Mouse (Mus musculus): ENCODE results near the gene C1s2.
A peak's percentile ranks its signal among the peaks of the same experiment; 100 is the strongest.
"Not testable (repeated sequence)": the region's sequence is repeated elsewhere in the genome, so short reads cannot be mapped to it uniquely, and the experiment has no call there.

C1s2 gene

DNA sequence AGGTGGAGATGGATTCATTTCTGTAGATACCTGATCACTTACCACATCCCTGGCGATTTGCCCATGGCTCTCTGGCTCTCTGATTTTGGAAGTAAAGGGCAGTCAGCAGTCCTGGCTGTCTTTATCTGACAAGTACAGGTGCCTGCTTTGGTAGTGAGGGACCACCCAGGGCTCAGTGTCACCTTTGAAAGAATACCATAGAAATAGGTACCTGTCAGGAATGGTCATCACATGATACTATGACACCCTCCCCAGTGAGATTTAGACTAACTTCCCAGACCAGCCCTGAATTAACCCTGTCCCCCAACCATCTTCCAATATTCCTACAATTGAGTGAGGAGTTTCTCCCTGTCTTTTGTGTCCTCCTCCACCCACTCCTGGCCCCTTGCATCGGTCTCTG is at the start of gene C1s2:
TSS of gene C1s2 (minus strand) at position 101 of the 400 bp plus-strand sequence.
- not testable (repeated sequence) for DNase-seq (ENCODE audit: low spot score)

DNA sequence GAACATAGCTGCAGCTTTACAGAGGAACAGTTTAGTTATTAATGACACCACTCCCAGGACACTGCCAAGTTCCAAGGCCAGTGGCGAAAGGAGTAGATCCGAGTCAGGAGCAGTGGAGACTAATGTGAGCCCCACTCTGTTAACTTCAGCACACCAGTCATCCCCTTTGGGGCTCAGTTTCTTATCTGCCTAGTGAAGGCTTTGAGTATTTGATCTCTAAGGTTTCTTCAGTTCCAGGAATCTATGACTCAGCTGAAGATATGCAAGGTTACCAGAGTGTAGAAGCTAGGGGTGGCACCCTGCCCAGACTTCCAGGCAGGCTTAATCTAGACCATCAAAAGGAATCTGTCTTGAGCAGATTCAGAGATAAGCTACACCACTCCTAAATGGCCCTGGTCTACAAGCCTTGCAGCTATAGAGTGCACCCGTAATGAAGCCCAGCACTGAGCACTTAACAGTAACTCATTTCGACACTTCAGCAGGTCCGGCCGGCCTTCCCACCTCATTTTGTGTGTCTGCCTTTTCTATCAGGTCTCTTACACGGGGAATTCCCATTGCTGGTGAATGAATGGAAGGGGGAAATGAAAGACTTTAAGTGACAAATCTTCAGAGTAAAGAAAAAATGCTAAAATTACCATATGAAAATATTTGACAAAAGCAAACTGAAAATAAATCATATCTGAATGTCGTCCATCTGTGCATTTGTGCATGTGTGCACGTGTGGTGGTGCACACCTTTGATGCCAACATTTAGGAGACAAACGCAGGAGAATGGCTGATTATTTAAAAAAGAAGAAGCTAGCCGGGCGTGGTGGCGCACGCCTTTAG is 47.9 kb upstream of the C1s2 start:
- DNase-seq (ENCODE audit: low spot score): peak; percentile 82

DNA sequence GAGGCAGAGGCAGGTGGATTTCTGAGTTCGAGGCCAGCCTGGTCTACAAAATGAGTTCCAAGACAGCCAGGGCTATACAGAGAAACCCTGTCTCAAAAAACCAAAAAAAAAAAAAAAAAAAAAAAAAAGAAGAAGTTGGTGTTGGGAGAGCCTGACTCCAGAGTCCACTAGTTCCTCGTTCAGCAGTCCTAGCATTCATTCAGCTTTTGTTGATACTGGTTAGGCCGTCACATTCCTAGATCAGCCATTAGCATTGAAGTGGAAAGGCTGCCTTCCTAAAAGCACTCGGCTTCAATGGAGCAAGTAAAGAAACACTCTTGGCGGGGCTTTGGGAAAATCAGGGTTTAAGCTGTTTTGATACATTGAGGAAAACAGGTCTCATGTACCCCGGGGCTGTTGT is 46.4 kb upstream of the C1s2 start:
- DNase-seq (ENCODE audit: low spot score): not testable (repeated sequence)

DNA sequence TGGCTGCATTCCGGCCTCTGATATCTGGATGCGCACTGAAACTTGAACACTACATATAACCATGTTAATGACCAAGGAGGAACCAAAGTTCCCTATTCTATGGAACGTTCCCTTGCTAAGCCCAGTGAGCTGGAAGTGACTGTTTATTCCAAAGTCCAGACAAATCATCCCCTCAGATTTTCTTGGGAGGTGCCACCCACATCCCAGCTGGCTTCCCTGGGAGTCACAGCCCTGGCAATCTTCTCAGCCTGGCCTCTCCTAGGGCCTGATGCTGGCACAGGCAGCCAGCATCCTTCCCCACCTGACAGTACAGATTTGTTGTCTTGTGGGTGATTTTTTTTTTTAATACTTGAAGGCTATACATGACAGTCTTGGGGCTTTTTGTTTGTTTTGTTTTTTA is 43.6 kb upstream of the C1s2 start:
- DNase-seq (ENCODE audit: low spot score): no peak

DNA sequence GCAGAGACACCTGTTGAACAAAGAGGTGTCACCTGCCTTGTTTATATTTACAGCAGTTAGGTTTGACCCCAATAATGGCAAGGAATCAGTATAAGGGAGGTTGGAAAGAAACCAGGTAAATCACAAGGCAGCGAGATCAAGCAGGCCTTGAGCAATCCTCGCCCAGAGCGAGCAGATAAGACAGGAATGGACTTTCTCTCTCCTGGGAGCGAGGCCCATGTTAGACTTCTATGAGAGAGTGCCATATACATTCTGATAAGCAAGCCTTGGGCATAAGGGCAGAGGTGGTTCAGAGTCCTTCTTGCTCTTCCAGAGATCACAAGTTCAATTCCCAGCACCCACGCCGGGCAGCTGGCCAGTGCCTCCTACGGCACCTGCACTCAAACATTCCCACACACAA is 42.9 kb upstream of the C1s2 start:
- no peak for DNase-seq (ENCODE audit: low spot score)

GRCm38 (mm10) chr6:124676171-124676570 is 40.3 kb upstream of the C1s2 start:
- DNase-seq (ENCODE audit: low spot score): no peak

DNA sequence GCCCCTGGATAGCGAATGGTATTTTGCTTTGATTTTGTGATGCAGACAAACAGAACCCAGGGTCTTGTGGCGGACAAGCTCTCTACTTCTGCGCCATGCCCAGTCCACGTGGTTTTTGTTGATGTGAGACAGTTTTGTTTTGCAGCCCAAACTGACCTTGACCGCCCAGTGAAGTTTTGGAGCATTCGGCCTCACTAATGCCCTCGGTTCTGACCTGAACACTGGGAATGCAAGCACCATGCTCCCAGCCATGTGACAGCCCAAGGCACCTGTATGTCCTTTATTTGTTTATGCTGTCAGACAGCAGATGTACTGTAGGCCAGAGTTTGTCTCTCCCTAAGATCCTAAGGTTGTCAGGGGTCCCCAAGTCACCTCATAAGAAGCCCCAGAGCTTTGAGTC is 38.7 kb upstream of the C1s2 start:
- no peak for DNase-seq (ENCODE audit: low spot score)

- DNase-seq (ENCODE audit: low spot score): no peak
Observed at GRCm38 (mm10) chr6:124673619-124674018, 37.7 kb upstream of the C1s2 start.

DNA sequence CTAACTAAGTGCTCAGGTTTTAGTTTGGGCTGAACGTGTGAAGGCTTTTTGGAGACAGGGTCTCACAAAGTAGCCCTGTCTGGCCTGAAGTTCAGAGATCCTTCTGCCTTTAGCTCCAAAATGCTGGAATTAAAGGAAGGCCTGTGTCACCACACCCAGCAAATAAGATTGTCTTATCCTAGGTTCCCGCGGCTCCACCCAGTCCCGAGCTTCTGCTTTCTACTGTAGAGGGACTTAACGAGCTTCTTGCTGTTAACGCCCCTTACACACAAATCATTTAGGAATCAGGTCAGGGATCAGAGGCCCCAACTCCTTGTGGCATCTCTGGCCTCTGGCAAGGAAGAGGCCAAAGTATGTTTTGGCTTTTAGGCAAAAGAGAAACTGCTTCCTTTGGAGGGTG is 36.2 kb upstream of the C1s2 start:
- no peak for DNase-seq (ENCODE audit: low spot score)

DNA sequence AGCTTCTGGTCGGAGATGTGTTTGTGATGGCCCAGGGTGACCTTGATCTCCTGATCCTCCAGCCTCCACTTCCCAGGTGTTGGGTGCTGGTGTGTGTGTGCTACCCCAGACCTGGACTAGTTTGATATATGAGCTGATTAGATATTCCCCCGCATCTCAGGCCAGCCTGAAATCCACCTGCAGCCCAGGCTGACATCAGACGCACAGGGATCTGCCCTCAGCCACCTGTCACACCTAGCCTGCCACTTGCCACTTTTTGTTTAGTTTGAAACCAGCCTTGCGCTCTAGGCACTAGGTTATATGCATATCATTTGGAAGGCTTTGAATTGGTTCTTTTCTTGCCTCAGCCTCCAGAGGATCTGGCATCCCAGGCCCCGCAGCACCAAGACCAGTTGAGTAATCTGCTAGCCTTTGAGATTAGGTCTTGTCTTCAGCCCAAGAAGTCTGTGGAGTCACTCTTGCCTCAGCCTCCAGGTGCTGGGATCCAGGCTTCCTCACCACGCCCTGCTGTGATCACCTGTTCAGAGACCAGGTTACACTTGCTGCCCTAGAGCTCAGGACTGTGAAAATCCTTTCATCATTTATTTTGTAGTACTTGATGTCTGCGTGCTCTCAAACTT is 34.5 kb upstream of the C1s2 start:
- DNase-seq (ENCODE audit: low spot score): no peak

DNA sequence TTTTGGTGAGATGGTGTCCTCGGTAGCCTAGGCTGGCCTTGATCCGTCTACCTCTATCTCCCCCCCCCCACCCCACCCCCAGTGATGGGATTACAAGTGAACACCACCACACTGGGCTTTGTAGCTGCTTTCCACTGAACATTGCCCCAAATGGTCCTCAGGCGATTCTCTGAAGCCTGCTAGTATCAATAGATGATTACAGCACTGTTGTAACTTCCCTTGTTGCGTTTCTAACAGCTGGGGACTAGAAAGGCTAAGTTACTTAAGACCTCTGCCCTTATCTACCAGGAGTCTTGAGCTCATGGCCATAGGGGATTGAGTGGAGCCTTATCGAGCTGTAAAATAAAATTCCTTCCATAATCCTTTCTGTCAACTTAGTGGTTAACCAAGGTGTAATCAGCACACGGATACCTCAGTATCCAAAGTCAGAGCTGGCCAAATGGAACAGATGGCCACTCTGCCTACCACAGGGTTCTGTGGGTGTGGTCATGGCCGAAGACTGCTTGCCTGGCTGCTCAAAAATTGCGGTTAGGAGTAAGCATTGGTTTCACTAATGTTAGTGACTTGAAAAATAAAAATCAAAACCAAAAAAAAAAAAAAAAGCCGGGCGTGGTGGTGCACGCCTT is 33.5 kb upstream of the C1s2 start:
- DNase-seq (ENCODE audit: low spot score): no peak

- DNase-seq (ENCODE audit: low spot score): no peak
Observed at GRCm38 (mm10) chr6:124665011-124665410, 29.1 kb upstream of the C1s2 start.

DNA sequence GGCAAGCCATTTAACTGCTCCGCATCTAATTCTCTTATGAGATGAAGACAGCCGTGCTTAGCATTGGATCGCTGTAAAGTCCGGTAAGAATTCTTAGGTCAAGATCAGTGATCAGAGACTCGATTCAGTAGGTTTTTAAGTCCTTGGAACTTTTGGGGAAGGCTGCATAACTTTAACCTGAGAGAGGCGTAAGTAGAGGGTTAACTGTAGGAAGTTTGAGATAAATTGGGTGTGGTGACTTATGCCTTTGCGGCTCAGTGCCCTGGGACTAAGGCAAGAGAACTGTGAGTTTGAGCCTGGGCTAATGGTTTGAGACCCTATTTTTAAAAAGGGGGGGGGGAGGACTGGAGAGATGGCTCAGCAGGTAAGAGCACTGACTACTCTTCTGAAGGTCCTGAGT is 28.4 kb upstream of the C1s2 start:
- no peak for DNase-seq (ENCODE audit: low spot score)

DNA sequence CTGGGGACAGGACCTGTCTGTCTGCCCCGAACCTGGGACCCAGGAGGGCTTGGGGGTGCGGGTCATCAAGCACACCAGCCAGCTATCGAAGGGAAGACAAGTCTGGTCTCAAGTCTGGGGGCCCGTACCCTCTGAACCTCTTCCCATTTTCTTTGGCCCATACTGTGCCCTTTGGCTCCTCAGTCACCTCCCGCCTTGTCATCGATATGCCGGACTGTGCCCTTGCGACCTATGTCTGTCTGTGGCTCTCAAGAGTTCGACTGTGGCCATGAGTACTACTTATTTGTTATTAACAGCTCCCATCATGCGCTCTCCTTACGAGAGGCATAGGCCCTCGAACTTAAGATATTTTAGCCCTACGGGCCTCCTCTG is 27.5 kb upstream of the C1s2 start:
- no peak for DNase-seq (ENCODE audit: low spot score)

DNA sequence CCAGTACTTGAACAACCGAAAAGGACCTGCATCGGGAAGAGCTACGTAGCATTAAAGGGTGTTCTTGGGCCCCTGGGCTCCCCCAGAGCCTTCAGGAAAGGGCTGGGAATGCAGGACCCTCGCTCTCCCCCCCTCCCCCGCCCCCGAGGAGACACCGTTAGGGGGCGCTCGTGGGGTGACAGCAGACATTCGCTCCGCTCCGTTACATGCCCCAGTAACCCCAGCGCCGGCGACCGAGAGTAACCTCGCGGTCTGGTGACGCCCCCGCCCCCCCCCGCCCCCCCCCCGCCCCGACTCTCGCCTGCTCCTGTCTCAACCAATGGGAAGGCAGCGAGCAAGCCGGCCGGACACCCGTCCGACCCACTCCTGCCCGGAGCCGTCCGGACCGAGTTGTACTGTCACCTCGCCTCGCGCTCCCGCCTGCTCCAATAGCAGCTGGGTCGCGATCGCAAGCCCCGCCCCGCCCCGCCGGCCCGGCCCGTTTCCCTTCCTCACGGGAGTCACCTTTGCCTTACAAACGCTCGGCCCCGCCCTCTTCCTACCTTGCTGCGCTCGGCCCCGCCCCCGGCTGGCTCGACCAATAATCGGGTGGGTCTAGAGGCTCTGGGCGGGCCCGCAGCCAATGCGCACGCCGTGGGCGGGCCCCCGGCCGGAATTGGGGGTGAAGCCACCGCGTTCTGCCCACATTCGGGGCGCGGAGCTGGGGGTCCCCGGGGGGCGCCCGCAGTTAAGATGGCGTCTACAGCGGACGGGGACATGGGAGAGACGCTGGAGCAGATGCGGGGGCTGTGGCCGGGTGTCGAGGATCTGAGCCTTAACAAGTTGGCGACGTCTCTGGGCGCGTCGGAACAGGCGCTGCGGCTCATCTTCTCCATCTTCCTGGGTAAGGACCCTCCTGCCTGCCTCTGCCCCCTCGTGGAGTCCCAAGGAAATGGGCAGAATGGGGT is 26.9 kb upstream of the C1s2 start, which contains the start of gene Lpcat3:
TSS of gene Lpcat3 (plus strand) at position 551 of the 947 bp plus-strand sequence.
- DNase-seq (ENCODE audit: low spot score): peak; percentile 98

GRCm38 (mm10) chr6:124661995-124662394 is 26.1 kb upstream of the C1s2 start:
- DNase-seq (ENCODE audit: low spot score): no peak

GRCm38 (mm10) chr6:124661156-124661806 is 25.4 kb upstream of the C1s2 start:
- DNase-seq (ENCODE audit: low spot score): no peak

DNA sequence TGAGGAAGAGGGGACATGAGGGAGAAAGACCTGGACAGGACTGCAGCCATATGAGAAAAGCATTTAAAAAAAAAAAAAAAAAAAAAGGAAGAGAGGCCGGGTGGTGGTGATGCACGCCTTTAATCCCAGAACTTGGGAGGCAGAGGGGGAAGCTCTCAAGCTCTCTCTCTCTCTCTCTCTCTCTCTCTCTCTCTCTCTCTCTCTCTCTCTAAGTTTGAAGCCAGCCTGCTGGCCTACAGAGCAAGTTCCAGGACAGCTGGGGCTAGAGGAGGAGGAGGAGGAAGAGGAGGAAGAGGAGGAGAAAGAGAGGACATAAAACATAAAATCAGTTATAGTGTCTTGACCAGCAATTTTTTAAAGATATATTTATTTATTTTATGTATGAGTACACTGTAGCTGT is 22.2 kb upstream of the C1s2 start:
- DNase-seq (ENCODE audit: low spot score): no peak

DNA sequence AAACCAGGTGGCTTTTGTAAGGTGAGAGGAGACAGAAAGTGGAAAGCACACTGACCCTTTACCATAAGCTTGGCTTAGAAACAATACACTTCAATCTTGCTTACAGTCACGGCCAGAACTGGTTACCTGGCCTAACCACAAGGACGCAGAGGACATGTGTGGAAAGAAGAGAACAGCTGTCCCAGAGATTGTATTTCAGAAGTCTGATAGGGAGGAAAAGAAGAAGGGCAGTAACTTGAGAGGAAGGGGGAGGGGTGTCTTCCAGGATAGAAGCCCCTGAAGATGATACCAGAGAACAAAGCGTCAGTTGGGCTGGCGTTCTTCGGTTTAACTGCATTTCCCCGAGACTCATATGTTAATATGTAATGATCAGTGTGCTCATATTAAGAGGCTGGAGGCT is 20.0 kb upstream of the C1s2 start:
- no peak for DNase-seq (ENCODE audit: low spot score)

DNA sequence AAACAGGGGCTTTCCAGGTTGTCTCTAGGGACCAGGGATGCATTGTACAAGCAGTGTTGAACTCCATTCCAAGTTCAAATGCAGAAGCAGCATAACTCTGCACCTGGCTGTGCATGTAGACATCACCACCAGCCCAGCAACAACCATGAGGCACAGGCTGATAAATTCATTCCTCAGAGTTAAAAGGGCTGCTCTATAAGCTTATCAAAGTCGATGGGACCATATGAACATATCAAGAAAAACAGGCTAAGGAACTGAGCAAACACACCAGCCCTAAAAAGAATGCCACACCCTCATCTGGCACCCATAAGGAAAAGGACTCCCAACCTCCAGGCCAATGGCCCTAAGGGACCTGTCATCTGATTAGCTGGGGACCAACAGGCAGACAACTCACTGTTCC is 10.5 kb upstream of the C1s2 start:
- DNase-seq (ENCODE audit: low spot score): peak; percentile 74

- peak; percentile 72 for DNase-seq (ENCODE audit: low spot score)
Observed at GRCm38 (mm10) chr6:124640997-124641396, 5.1 kb upstream of the C1s2 start.

- no peak for DNase-seq (ENCODE audit: low spot score)
Observed at GRCm38 (mm10) chr6:124640041-124640440, 4.2 kb upstream of the C1s2 start.
